Mouse (Mus musculus) naive thymus-derived CD4-positive, alpha-beta T cell, adult 2 months (primary cell): ENCODE measurements at regions not wholly inside any gene's neighbourhood (a gene's known extent, or its start where the extent isn't known, plus 50 kb on each side); places are given as distances from the start of the nearest gene placed in this dataset.

Source experiments
- DNase-seq: peaks from one replicate; pipeline ENCODE4 v3.0.0-alpha.2; 2011; ENCODE audit warnings: low read depth

DNA sequence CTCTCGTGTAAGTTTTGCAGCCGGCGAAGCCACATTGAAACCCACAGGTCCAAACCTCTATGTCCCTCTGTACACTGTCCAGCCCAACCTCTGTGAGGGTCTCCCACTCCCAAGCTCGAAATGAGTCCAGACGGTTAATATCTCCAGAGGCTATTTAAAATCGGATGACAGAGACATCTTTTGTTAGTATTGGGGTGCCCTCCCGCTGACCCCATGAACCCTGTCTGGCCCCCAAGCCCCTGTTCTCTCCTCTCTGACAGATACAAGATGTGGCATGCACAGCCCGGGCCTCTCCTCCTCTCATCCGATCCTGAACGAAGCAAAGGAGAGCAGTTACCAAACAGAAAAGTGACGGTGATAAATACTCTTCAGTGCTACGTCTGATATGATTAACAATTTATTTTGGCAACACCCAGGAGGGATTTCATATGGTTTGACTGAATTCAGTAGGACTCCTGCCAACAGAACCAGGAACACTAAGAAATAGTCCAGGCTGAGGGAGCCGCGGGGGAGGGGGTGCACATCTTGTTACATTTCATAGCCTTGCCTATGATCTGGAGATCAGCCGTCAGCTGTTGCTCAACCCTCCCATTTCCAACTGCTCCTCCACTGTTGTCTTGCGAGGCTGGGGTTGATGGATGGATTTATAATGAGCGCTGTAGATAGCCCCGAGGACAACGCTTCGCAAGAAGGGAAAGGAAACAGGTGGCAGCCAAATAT lies 266.6 kb upstream of the Klf3 start:
- no peak for DNase-seq

DNA sequence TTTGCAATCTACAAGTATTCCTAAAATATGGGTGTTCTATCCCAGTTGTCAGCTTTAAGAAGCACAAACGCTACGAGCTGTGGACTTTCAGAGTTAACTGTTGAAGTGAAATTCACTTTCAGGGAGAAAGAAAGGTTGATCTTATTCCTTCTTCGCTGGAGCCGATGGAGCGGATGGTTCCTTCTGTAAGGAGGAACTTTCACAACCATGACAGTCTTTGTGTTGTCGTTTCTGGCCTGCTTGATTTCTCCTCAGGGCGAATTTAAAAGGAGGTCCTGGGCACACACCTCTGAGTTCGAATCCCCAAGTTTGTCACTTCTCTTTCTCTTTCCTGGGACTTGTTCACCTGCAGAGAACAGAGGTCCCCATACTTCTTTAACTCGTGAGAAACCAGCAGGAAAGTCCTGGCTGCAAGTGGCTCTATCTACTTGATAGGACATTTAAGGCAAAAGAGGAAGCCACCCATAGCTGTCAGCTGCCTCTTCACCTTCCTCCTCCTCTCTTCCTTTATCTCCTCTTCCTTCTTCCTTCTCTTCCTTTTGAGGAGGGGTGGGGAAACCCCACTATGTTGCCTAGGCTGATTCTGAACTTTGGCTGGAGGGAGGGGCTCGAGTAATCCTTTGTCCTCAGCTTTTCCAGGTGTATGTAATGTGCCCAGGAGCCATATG lies 265.9 kb upstream of the Klf3 start:
- no peak for DNase-seq

DNA sequence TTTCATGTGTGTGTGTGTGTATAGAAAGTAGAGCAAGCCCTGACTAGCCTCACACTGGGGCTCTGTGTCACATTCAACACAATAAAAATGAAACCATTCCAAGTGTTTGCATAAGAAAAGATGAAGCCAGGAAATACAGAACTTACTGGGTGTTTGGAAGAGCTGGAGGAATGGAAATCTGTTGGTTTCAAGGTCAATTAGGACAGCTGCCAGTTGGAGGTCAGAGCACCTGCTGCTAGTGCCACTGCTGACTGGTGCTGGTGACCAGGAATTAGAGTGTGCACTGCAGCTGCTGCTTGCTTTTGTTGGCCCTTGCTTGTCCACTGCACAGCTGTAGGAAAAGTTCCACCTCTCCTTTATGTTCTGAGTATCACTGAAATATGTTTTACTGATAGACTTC lies 261.4 kb upstream of the Klf3 start:
- DNase-seq: no peak

DNA sequence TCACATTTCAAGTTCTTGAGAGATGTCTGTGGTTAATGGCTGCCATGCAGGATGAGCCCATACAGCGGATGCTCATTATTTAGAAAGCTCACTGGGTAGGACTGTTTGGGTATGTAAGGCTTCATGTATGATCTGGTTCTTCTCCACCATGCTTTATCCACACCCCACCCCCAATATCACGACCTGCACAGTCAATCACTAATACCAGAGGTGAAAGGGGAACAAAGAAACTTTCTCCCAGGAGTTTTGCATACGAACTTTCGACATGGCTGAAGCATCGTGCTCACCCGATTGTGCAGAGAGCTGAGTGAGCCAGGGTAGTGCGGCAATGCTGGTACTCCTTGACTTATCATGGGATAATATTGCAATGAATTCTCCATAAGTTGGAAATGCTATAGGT lies 247.3 kb upstream of the Klf3 start:
- no peak for DNase-seq

DNA sequence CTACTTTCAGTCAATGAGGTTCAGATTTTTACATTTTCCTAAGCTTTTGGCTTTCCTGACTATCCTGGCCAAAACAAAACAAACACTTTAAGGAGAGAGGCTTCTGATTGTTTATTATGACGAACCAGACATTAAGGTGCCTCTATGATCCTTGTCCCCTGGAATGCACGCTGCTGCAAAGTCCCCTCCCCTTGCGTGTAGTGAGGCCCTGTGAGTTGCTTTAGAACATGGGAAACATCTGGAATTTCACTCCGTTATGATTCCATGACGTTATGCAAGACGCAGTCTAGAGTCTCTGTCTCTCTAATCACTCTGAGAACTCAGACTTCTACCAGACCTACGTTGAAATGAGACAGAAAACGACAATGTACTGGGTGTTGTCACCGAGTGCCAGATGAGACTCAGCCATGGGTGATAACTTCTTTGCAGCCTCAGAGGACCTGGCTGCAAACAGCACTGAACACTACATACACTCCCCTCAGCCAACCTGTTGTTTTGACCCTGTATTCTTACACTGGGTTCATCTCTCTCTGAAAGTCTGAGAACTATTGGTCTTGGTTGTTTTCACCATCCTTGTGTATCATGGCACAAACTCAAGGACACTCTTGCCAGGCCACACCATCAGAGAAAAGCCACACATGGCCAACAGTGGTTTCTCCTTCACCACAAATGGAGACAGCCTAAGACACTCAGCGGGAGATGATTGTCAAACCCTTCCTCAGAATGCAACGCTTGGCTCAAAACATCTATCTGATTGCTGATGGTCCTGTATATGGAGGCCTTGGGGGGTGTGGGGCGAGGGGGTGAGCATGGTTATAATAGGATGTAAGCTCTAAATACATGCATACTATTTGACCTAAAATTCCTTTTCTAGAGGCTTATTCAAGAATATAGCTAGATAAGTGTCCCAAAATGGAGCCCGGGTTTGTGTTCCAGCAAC lies 236.5 kb upstream of the Klf3 start:
- no peak for DNase-seq

DNA sequence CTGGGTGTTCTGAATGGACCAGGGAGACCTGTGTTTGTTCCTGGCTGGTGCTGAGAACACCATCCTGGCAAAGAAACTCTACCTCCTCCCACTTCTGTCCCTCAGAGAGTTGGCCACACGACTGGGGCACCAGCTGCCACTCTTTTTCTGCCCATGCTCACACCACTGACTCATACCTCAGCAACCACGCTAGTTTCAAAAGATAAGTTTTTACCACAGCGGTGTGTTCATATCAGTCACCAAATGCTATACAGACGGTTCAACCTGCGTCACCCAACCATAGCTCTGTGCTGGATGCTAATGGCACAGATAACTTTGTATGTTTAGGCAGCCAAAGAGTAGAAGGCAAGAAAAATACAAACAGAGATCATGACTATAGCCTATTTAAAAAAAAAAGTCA lies 235.4 kb upstream of the Klf3 start:
- DNase-seq: no peak

DNA sequence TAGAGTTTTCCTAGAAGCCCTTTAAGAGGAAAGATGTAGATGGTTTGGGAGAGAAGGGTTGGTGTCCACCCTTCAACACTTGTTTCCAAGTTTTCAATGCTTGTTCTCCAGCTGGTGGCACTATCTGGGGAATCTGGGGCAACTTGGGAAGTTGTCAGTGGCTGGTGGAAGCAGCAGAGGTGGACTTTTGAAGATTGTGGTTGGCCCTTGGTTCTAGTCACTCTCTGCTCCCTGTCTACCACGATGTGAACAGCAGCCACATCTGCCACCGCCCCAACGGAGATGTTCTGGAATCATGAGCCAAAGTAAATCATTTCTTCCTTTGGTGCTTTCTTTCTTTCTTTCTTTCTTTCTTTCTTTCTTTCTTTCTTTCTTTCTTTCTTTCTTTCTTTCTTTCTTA lies 234.9 kb upstream of the Klf3 start:
- no peak for DNase-seq

DNA sequence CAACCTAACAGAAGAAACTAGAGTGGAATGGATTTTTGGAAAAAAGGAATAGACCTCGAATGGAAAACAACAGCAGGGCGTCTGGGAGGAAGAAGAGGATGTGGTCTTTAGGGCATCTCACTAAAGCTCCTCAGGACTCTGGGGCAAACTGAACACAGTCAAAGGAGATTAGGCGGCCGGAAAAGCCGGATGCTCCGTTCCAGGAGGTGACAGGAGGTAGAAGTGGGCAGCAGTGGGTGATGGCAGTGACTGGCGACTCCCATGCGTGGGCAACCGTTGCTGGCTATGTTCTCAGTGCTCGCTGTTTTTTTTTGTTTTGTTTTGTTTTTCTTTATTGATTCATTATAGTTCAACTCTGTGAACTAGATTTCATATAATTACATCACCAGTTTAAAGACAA lies 228.8 kb upstream of the Klf3 start:
- no peak for DNase-seq

DNA sequence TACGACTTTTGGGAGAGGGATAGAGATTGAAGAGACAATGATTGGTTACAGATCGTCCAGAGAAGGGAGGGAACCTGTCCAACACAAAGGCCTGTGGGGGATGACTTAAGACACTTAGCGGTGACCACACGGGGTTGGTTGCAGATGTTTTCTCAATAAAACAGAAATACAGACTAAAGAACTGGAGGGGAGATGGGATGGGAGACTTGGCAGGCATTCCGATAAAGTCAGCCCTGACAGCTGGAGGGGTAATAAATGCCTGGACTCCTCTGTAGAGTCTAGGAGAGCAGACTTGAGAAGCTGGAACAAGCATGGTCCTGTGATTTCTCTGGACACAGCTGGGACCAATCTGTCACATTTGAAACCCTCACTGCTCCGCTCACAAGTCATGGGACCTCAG lies 227.3 kb upstream of the Klf3 start:
- no peak for DNase-seq

DNA sequence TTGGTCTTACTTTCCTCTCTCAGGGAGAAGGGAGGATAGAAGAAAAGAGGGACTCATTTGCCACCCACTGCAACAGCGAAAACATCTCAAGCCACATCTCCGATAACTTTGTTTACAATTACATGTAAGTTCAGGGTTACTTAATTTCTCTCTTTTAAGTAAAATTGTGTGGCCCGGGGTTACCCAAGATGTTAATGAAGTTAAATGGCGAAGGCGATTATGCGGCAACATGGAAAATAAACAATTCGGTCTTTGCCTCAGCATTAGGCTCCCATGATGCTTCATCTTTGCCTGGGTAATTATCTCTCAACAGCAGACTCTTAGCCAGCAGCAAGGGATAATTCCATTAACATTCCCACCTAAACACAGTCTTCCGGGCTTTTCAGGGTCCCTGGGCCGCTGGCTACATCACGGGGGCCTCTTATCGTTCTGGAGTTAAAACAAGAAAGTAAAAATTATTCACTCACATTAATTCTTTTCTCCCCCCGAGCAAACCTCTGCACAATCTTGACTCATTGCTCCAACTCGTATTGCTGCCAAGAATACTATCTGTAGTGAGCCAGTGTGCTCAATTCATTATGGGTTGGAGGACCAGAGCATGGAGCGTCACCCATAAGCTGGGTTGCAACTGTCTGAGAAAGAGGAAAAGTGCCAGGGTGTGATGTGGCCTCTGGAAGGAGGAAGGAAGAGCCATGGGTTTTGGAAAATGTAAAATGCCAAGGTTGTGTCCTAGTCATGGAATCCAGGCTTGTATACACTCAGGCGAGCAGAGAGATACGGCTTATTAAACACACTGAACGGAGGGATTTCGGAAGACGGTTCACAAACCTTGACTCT lies 226.5 kb upstream of the Klf3 start:
- no peak for DNase-seq

DNA sequence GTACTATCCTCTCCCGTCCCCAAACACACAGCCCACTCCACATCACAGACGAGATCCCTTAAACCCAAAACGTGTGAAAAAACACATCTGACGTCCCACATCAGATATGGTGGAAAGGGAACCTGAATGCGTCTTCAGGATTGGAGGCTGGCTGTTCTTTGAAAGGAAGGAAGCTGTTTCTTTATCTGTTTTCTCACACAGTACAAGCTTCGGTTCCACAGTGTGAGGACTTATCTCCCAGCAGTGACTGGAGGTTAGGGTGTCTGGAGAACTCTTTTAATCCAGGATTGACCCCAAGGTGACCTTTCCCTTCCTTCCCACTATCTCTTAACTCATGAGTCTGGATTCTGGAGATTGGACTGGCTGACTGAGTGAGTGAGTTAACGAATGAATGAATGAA lies 225.8 kb upstream of the Klf3 start:
- DNase-seq: no peak

DNA sequence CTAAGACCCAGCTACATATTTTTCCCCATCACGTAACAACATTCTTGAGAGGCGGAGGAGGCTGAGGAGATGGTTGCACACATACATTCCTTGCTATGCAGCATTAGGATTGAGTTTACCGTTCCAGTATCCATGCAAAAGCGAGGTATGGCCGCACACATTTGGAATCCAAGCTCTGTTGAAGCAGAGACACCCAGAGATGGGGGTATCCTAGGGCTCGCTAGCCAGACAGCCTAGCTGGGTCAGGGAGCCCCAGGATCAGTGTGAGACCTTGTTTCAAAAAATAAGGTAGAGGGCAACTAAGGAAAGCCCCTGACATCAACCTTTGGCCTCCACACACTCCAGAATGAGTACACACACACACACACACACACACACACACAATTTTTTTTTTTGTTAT lies 224.7 kb upstream of the Klf3 start:
- DNase-seq: no peak

DNA sequence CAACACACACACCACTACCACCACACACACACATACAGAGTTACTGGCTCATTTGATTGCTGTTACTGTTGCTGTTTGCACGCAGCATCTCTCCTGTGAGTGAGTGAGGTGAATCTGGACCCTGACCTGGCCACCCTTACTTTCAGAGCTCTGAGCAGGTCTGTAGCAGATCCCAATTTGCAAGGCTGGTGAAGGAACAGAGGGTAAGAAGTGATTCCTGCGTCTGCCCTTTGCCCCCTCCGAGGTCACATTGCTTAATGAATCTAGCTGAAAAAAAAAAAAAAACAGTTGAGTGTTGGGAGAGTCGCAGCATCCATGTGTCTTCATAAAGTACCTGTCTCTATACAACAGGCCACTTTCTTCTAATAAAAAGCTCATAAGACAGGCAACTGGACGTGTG lies 224.1 kb upstream of the Klf3 start:
- DNase-seq: no peak

DNA sequence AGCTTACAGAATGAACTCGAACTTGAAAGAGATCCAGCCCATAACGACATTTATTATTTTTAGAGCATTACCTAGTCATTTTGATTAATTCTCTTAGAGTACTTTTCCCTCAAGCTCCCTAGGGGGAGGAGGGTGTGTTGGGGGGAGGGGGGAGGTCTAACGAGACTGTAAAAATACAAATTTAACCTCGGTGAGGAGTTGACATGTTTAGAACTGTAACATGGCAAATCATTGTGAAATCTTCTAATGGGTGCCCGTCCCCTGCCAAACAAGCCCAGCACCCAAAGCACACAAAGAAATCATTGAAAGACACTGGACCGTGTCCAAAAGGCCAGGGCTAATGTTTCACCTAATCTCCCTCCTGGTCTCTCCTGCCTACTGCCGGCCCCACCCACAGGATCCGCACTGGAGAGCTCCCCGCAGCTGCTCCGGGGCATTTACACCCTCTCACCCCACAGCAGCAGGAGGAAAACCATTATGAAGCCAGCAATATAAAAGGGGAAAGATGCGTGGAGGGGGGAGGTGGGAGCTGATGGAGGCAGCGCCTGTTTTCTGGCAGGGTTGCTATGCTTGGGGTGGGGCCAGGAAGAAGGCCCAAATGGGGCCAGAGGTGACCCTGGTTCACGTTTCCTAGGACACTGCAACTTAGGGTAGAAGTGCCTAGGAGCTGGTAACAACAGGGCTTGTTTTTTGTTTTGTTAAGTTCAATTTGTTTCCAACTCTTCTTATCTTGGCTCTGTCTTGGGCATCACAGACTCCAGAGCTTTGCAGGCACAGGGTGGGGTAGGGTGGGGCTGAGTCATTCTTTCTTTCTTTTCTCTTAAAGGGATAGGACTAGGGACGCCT lies 223.5 kb upstream of the Klf3 start:
- no peak for DNase-seq

DNA sequence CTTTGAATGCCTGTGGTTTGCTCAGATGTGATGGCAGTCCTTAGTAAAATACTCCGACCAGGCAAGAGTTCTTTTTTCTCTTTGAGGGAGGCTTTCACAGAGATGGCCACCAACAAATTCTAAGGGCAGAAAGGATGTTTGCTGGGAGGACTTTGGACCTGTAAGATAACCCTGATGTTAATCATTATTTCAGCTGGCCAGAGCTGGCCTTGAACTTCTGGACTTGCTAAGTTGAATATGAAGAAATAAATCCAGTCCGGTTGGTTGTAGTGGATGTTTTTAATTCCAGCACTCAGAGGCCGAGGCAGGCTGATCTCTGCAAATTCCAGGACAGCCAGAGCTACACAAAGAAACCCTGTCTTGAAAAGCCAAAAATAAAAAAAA lies 222.9 kb upstream of the Klf3 start:
- no peak for DNase-seq

DNA sequence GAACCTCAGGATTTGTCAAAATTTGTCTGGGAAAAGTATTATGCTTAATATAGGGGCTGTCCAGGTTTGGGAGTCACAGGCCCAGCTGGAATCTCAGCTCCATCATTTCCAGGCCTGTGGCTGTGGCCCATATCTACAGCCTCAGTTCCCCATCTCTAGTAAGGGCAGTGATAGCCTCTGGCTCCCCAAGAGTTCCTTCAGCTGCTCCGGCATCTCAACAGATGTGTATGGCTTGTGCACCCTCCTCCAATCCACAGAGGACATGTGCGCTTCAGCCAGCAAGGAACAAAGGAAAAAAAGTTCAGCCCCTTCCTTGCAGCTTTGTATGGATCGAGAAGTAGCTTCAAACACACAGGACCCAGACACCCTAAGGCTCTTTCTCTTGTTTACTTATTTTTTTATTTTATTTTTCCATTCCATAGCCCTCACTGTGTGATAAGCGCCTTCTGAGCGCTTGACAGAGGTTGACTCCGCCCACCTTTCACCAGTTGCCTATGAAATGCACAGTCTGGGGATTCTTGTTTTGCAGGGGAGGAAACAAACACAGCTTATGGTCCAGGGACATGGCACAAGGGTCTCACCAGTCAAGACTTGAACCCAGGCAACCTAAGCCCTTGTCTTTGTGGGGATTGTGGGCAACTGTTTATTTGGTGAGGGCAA lies 222.3 kb upstream of the Klf3 start:
- no peak for DNase-seq

DNA sequence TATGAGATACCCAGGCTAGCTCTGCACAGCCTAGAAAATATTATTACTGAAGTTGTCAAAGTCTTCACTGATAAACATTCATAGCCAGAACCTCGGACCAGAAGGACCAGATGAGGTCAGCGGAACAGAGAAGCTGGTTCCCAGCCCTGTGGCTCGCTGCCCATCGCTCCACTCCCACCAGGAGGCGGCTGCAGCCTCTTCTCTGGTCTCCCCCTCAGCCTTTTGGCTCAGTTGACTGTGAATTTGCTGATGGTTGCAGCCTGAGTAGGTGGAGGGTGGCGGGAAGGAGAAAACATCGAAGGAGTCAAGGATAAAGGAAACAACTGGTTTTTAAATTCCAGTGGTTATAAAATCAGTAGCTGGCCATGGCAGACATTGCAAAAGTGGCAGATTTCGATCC lies 221.7 kb upstream of the Klf3 start:
- DNase-seq: no peak

DNA sequence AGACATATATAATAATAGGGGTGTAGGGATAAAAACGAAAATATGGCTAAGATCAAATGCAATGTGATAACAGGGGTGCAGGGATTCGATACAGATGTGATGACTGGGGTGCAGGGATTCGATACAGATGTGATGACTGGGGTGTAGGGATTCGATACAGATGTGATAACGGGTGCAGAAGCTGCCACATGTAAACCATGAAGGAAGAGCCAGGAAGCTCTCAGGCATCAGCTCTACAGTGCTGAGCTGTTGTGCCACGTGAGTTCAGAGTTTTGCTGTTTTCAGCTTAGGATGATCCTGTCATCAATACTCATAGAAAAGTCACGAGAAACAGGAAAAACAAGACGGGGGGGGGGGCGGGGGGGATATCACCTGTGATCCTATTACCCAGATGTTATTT lies 221.2 kb upstream of the Klf3 start:
- DNase-seq: no peak

DNA sequence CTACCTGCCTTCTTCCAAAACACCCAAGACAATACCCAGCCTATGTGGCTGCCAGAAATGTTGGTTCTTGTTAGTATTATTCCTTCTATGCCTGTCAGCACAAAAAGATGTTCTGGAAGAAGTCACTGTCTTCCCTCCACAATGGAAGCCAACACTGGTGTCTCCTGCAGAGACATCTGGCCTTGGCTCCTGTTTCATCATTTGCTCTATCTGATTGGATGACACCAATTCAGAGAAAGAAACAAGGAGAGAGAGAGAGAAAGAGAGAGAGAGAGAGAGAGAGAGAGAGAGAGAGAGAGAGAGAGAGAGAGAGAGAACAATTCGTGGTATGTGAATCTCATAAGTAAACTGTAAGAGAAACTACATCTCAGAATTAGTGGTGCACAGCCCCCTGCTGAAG lies 218.9 kb upstream of the Klf3 start:
- DNase-seq: no peak

DNA sequence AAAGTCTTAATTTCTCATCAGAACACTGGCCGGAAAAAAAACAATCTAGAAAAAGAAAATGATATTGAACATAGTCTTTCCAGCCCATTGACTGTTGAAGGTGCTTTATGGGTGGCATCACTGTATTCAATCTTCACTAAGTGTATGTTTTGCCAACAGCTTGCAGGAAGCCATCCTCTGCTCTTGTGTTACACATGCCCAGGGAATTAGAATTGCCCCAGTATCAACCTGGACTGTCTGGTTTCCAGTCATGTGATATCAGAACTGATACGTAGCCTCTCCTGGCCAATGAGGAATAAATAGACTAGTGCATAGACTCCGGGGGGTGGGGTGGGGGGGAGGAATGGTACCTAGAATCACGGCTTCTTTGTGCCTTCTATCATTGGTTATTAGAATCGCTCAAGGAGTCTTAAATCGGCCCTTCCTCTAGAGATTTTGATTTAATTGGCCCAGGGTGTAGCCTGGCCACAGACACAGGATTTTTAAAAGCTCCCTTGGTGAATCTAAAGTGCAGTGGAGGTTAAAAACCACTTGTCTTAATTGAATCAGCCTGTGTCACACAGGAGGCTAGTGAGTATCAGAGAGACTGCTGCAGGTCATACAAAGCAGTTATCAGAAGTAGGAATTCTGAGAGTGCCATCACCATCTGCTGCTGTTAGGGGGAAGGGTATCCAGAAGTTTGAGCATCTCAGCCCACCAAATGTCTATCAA lies 218.0 kb upstream of the Klf3 start:
- no peak for DNase-seq
